Mouse (Mus musculus): Measurements from ENCODE around the gene Ppip5k1. TPM values are rescaled to one million over a fixed set of nuclear protein-coding genes. Genes with fewer than 3 reads are reported as not detected.
"Not testable (repeated sequence)": the region's sequence is repeated elsewhere in the genome, so short reads cannot be mapped to it uniquely, and the experiment has no call there.

Ppip5k1 gene
- 10.8 and 11.4 TPM in 2 replicates for polyA plus RNA-seq (2014; fragmentation: Nextera tagmentation; extraction: Ambion mirVana)

- WGBS = under 1% methylated on average over 56 of the region's 58 CpGs
- H3K27ac ChIP-seq (ENCODE audit: low read depth, low read length) = peak within 1 kb of the TSS; percentile 65; the same call in 1 of the 2 replicates
- H3K9me3 ChIP-seq (ENCODE audit: control insufficient read depth, low read length) = no peaks in the 10 kb centered on the region
- H3K36me3 ChIP-seq (ENCODE audit: control insufficient read depth, insufficient read depth, low read length) = no peaks in the 10 kb centered on the region
- peak within 1 kb of the TSS; percentile 67 for H3K4me2 ChIP-seq (ENCODE audit: low read depth)
- DNase-seq (ENCODE audit: low spot score) (peak; percentile 98), ATAC-seq (ENCODE audit: insufficient read depth, low FRiP score, low TSS enrichment) (peak; percentile 94)
- H3K4me3 ChIP-seq (ENCODE audit: low read depth, low read length) = peak within 1 kb of the TSS; percentile 61
- H3K9ac ChIP-seq (ENCODE audit: low read length) = peak within 1 kb of the TSS; percentile 78
- peaks cover 4% of the 10 kb centered on the region; the same call in 1 of the 2 replicates for H3K27me3 ChIP-seq (ENCODE audit: control insufficient read depth, insufficient read depth, low read length)
- H3K4me1 ChIP-seq (ENCODE audit: control insufficient read depth, insufficient read depth, low read length) = 0 out of 2 replicates have a peak, but pooled peaks cover 6% of the 10 kb centered on the region
These were observed at the start of gene Ppip5k1 for GRCm38 (mm10) chr2:121354820-121355592. Ppip5k1 (minus strand) TSS chr2:121355396.

- DNase-seq (ENCODE audit: low spot score) = no peak
- Histone ChIP-seq H3K4me2 (ENCODE audit: low read depth) (no peak overlapping the region), H3K36me3 (ENCODE audit: control insufficient read depth, insufficient read depth, low read length) (no peaks in the 10 kb centered on the region), H3K4me1 (ENCODE audit: control insufficient read depth, insufficient read depth, low read length) (no peaks in the 10 kb centered on the region), H3K4me3 (ENCODE audit: low read depth, low read length) (no peak overlapping the region), H3K27ac (ENCODE audit: low read depth, low read length) (no peak overlapping the region), H3K9ac (ENCODE audit: low read length) (no peak overlapping the region), H3K9me3 (ENCODE audit: control insufficient read depth, low read length) (no peaks in the 10 kb centered on the region), H3K27me3 (ENCODE audit: control insufficient read depth, insufficient read depth, low read length) (no peaks in the 10 kb centered on the region)
- no peak for ATAC-seq (ENCODE audit: insufficient read depth, low FRiP score, low TSS enrichment)
These were observed 48.1 kb upstream of the Ppip5k1 start for GRCm38 (mm10) chr2:121403296-121403695.

GRCm38 (mm10) chr2:121396624-121397023 is 41.4 kb upstream of the Ppip5k1 start:
- ATAC-seq (ENCODE audit: insufficient read depth, low FRiP score, low TSS enrichment) = no peak
- WGBS = 17% methylated on average over 8 of the region's 8 CpGs
- H3K27ac ChIP-seq (ENCODE audit: low read depth, low read length) = no peak overlapping the region
- no peaks in the 10 kb centered on the region for H3K27me3 ChIP-seq (ENCODE audit: control insufficient read depth, insufficient read depth, low read length)
- no peaks in the 10 kb centered on the region for H3K4me1 ChIP-seq (ENCODE audit: control insufficient read depth, insufficient read depth, low read length)
- H3K9me3 ChIP-seq (ENCODE audit: control insufficient read depth, low read length) = no peaks in the 10 kb centered on the region
- H3K9ac ChIP-seq (ENCODE audit: low read length) = no peak overlapping the region
- H3K4me3 ChIP-seq (ENCODE audit: low read depth, low read length) = no peak overlapping the region
- H3K4me2 ChIP-seq (ENCODE audit: low read depth) = no peak overlapping the region
- DNase-seq (ENCODE audit: low spot score) = peak; percentile 87
- no peaks in the 10 kb centered on the region for H3K36me3 ChIP-seq (ENCODE audit: control insufficient read depth, insufficient read depth, low read length)

- not testable (repeated sequence) for H3K36me3 ChIP-seq (ENCODE audit: control insufficient read depth, insufficient read depth, low read length); H3K4me3 ChIP-seq (ENCODE audit: low read depth, low read length); H3K27ac ChIP-seq (ENCODE audit: low read depth, low read length); H3K27me3 ChIP-seq (ENCODE audit: control insufficient read depth, insufficient read depth, low read length); H3K9me3 ChIP-seq (ENCODE audit: control insufficient read depth, low read length); H3K4me2 ChIP-seq (ENCODE audit: low read depth); DNase-seq (ENCODE audit: low spot score); H3K9ac ChIP-seq (ENCODE audit: low read length); ATAC-seq (ENCODE audit: insufficient read depth, low FRiP score, low TSS enrichment); H3K4me1 ChIP-seq (ENCODE audit: control insufficient read depth, insufficient read depth, low read length)
- 92% methylated on average over 14 of the region's 17 CpGs for WGBS
These were observed 31.9 kb upstream of the Ppip5k1 start, which contains the start of gene Strc for GRCm38 (mm10) chr2:121386961-121387575. Strc (minus strand) TSS chr2:121387168.

GRCm38 (mm10) chr2:121374766-121375165 is 19.6 kb upstream of the Ppip5k1 start:
- no peaks in the 10 kb centered on the region for H3K9me3 ChIP-seq (ENCODE audit: control insufficient read depth, low read length)
- no peak overlapping the region; the same call in 1 of the 2 replicates for H3K9ac ChIP-seq (ENCODE audit: low read length)
- H3K27me3 ChIP-seq (ENCODE audit: control insufficient read depth, insufficient read depth, low read length) = no peaks in the 10 kb centered on the region
- DNase-seq (ENCODE audit: low spot score) = no peak
- H3K4me1 ChIP-seq (ENCODE audit: control insufficient read depth, insufficient read depth, low read length) = no peaks in the 10 kb centered on the region
- WGBS = 72% methylated on average over 2 of the region's 2 CpGs
- no peak for ATAC-seq (ENCODE audit: insufficient read depth, low FRiP score, low TSS enrichment)
- no peaks in the 10 kb centered on the region for H3K36me3 ChIP-seq (ENCODE audit: control insufficient read depth, insufficient read depth, low read length)
- no peak overlapping the region for H3K27ac ChIP-seq (ENCODE audit: low read depth, low read length)
- H3K4me3 ChIP-seq (ENCODE audit: low read depth, low read length) = no peak overlapping the region
- no peak overlapping the region for H3K4me2 ChIP-seq (ENCODE audit: low read depth)

GRCm38 (mm10) chr2:121372266-121372665 is 17.1 kb upstream of the Ppip5k1 start:
- Histone ChIP-seq H3K9ac (ENCODE audit: low read length) (no peak overlapping the region), H3K4me1 (ENCODE audit: control insufficient read depth, insufficient read depth, low read length) (no peaks in the 10 kb centered on the region), H3K27ac (ENCODE audit: low read depth, low read length) (no peak overlapping the region), H3K9me3 (ENCODE audit: control insufficient read depth, low read length) (no peaks in the 10 kb centered on the region), H3K27me3 (ENCODE audit: control insufficient read depth, insufficient read depth, low read length) (no peaks in the 10 kb centered on the region), H3K4me3 (ENCODE audit: low read depth, low read length) (no peak overlapping the region), H3K4me2 (ENCODE audit: low read depth) (no peak overlapping the region), H3K36me3 (ENCODE audit: control insufficient read depth, insufficient read depth, low read length) (no peaks in the 10 kb centered on the region)
- 80% methylated on average over 3 of the region's 3 CpGs for WGBS
- ATAC-seq (ENCODE audit: insufficient read depth, low FRiP score, low TSS enrichment) (no peak), DNase-seq (ENCODE audit: low spot score) (no peak)

- H3K9me3 ChIP-seq (ENCODE audit: control insufficient read depth, low read length) = no peaks in the 10 kb centered on the region
- whole genome bisulfite sequencing = 85% methylated on average over 5 of the region's 5 CpGs
- no peak for DNase-seq (ENCODE audit: low spot score)
These were observed 15.7 kb upstream of the Ppip5k1 start for GRCm38 (mm10) chr2:121370921-121371320.

GRCm38 (mm10) chr2:121368831-121369230 is 13.6 kb upstream of the Ppip5k1 start:
- Histone ChIP-seq H3K4me1 (ENCODE audit: control insufficient read depth, insufficient read depth, low read length) (no peaks in the 10 kb centered on the region), H3K9me3 (ENCODE audit: control insufficient read depth, low read length) (no peaks in the 10 kb centered on the region), H3K27me3 (ENCODE audit: control insufficient read depth, insufficient read depth, low read length) (no peaks in the 10 kb centered on the region), H3K4me2 (ENCODE audit: low read depth) (no peak overlapping the region), H3K36me3 (ENCODE audit: control insufficient read depth, insufficient read depth, low read length) (no peaks in the 10 kb centered on the region), H3K4me3 (ENCODE audit: low read depth, low read length) (no peak overlapping the region), H3K27ac (ENCODE audit: low read depth, low read length) (no peak overlapping the region), H3K9ac (ENCODE audit: low read length) (no peak overlapping the region)
- ATAC-seq (ENCODE audit: insufficient read depth, low FRiP score, low TSS enrichment) (no peak), DNase-seq (ENCODE audit: low spot score) (no peak)
- 83% methylated on average over 2 of the region's 2 CpGs for WGBS

More at GRCm38 (mm10) chr2:121370921-121371320, 15.7 kb upstream of the Ppip5k1 start:
- no peak overlapping the region for H3K4me2 ChIP-seq (ENCODE audit: low read depth)
- H3K9ac ChIP-seq (ENCODE audit: low read length) = no peak overlapping the region
- H3K27me3 ChIP-seq (ENCODE audit: control insufficient read depth, insufficient read depth, low read length) = no peaks in the 10 kb centered on the region
- no peaks in the 10 kb centered on the region for H3K4me1 ChIP-seq (ENCODE audit: control insufficient read depth, insufficient read depth, low read length)
- no peak for ATAC-seq (ENCODE audit: insufficient read depth, low FRiP score, low TSS enrichment)
- no peak overlapping the region for H3K27ac ChIP-seq (ENCODE audit: low read depth, low read length)
- no peak overlapping the region for H3K4me3 ChIP-seq (ENCODE audit: low read depth, low read length)
- no peaks in the 10 kb centered on the region for H3K36me3 ChIP-seq (ENCODE audit: control insufficient read depth, insufficient read depth, low read length)
